Comparison of ENCODE assay signal across 19 mouse cellular contexts in the genomic region with DNA sequence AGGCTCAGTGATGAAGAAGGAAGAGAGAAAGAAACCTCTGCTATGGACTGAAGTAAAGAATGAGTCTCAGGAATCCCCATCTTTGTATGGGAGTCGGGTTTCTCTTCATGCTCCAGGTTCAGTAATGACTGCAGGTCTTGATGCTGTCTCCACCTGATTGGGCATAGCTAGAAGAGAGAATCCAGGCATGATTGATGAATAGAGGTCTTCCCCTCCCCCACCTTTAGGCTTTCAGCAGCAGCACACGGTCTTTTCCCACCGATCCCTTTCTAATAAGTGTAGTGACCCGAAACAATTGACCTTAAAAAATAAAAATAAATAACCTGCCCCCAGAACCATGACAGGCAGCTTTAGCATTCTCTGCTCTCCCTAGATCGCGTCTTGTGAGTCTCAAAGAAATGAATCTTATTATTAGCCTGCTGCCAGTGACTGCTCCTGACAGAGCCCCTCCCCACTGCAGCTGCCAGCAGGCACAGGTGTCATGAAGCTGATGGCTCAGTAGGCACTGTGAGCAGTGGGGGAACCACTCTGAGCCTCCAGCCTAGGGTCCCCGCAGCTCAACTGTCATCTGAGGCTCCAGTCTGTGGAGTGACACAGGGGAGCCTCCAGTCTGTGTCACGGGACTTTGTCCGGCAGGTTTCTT. TPM values are rescaled to one million over a fixed set of nuclear protein-coding genes. Genes with fewer than 3 reads are reported as not detected.
A peak's percentile ranks its signal among the peaks of the same experiment; 100 is the strongest.
DNase-seq lines count a peak whose midpoint lies in the region; ATAC-seq and TF ChIP-seq lines count a peak whose summit lies in the region.
"Had no signal": no experiment of that assay in that cellular context is flagged by ENCODE, and none has a peak within 500 bp of the region (broad histone marks: within the 10 kb centered on the region; RNA-seq: fewer than 3 reads in every experiment).

No protein-coding gene starts in this region.

- ATAC-seq in forebrain, embryonic 11.5 days (replicated peaks; ENCODE audit: low FRiP score) = peak; percentile 63
- no peak for ATAC-seq in forebrain, postnatal 0 days
- peak; percentile 56 for ATAC-seq in midbrain, embryonic 12.5 days (ENCODE audit: low FRiP score, low read depth)
- ATAC-seq: inflammation-experienced regulatory T-cells, adult 6 months had no signal

- DNase-seq in forebrain, embryonic 11.5 days (ENCODE audit: low spot score) = no peak
- DNase-seq in forebrain, embryonic 10.5 days (ENCODE audit: extremely low spot score, low spot score) = no peak
- DNase-seq in forebrain, postnatal 0 days = peak; percentile 26
- peak; percentile 47 for DNase-seq in retina, embryonic 14.5 days (ENCODE audit: low spot score)
- DNase-seq in right cerebral cortex, postnatal 10 days (ENCODE audit: low spot score in 2 of 2) = no peak
- DNase-seq in kidney, adult 9 months = no peak
- DNase-seq in urinary bladder, adult 18-20 months (ENCODE audit: low spot score in 2 of 2) = no peak
- DNase-seq: adrenal gland, adult 2 months; gastrocnemius, postnatal 25 days; lung, adult 18-20 months; right cerebral cortex, postnatal 4 days had no signal

- peaks cover 2% of the 10 kb centered on the region; the same call in 1 of the 2 replicates for H3K4me1 ChIP-seq in forebrain, embryonic 11.5 days (replicated peaks; ENCODE audit: control insufficient read depth, insufficient read depth, low read length)
- H3K4me1 ChIP-seq in forebrain, embryonic 10.5 days = peaks cover 19% of the 10 kb centered on the region
- peaks cover 15% of the 10 kb centered on the region for H3K4me1 ChIP-seq in forebrain, postnatal 0 days (ENCODE audit: insufficient read depth)
- H3K4me1 ChIP-seq in midbrain, embryonic 12.5 days = peaks cover 7% of the 10 kb centered on the region
- H3K4me1 ChIP-seq: heart, embryonic 13.5 days; limb, embryonic 12.5 days had no signal

- WGBS in forebrain, embryonic 11.5 days = 31% methylated on average over 9 of the region's 9 CpGs
- 38% methylated on average over 9 of the region's 9 CpGs for WGBS in forebrain, embryonic 10.5 days
- WGBS in forebrain, postnatal 0 days = 28% methylated on average over 9 of the region's 9 CpGs
- 36% methylated on average over 9 of the region's 9 CpGs for WGBS in midbrain, embryonic 12.5 days

- H3K36me3 ChIP-seq in forebrain, embryonic 11.5 days (ENCODE audit: control insufficient read depth, insufficient read depth, low read length) = no peaks in the 10 kb centered on the region
- no peaks in the 10 kb centered on the region for H3K36me3 ChIP-seq in forebrain, embryonic 10.5 days (replicated peaks)
- H3K36me3 ChIP-seq in forebrain, postnatal 0 days (ENCODE audit: insufficient read depth) = no peaks in the 10 kb centered on the region
- no peaks in the 10 kb centered on the region for H3K36me3 ChIP-seq in midbrain, embryonic 12.5 days
- H3K36me3 ChIP-seq: heart, embryonic 13.5 days; limb, embryonic 12.5 days had no signal

- TF ChIP-seq CTCF in forebrain, postnatal 0 days (IDR thresholded peaks at IDR 0.05; ENCODE audit: low read depth) = no peak

- H3K9ac ChIP-seq in forebrain, embryonic 11.5 days (ENCODE audit: low read length) = no peak overlapping the region
- H3K9ac ChIP-seq in forebrain, postnatal 0 days = no peak overlapping the region
- H3K9ac ChIP-seq in midbrain, embryonic 12.5 days (replicated peaks) = no peak overlapping the region
- H3K9ac ChIP-seq: heart, embryonic 13.5 days; limb, embryonic 12.5 days had no signal

- peak overlapping the region; percentile 6; the same call in 1 of the 2 replicates for H3K4me2 ChIP-seq in forebrain, embryonic 11.5 days (ENCODE audit: low read depth, low read length, severe bottlenecking)
- H3K4me2 ChIP-seq in forebrain, postnatal 0 days (ENCODE audit: low read depth) = no peak overlapping the region
- peak overlapping the region; percentile 32; the same call in 1 of the 2 replicates for H3K4me2 ChIP-seq in midbrain, embryonic 12.5 days (replicated peaks)
- H3K4me2 ChIP-seq: heart, embryonic 13.5 days; limb, embryonic 12.5 days had no signal

- no peak overlapping the region for H3K27ac ChIP-seq in forebrain, embryonic 11.5 days (ENCODE audit: low read depth, low read length)
- no peak overlapping the region for H3K27ac ChIP-seq in forebrain, embryonic 10.5 days
- no peak overlapping the region for H3K27ac ChIP-seq in forebrain, postnatal 0 days (ENCODE audit: low read depth, low read length)
- H3K27ac ChIP-seq in midbrain, embryonic 12.5 days (replicated peaks) = no peak overlapping the region
- H3K27ac ChIP-seq: heart, embryonic 13.5 days; kidney, postnatal 0 days; limb, embryonic 12.5 days; stomach, postnatal 0 days had no signal

- H3K4me3 ChIP-seq in forebrain, embryonic 11.5 days (ENCODE audit: low read depth, low read length) = no peak overlapping the region
- no peak overlapping the region; the same call in 1 of the 2 replicates for H3K4me3 ChIP-seq in forebrain, embryonic 10.5 days
- H3K4me3 ChIP-seq in forebrain, postnatal 0 days (ENCODE audit: low read depth, low read length) = no peak overlapping the region
- H3K4me3 ChIP-seq in midbrain, embryonic 12.5 days = no peak overlapping the region
- H3K4me3 ChIP-seq: heart, embryonic 13.5 days; limb, embryonic 12.5 days had no signal

- no peaks in the 10 kb centered on the region for H3K9me3 ChIP-seq in forebrain, embryonic 11.5 days (ENCODE audit: control insufficient read depth, low read length)
- H3K9me3 ChIP-seq in forebrain, embryonic 10.5 days = no peaks in the 10 kb centered on the region
- H3K9me3 ChIP-seq in forebrain, postnatal 0 days (ENCODE audit: low read length) = no peaks in the 10 kb centered on the region
- no peaks in the 10 kb centered on the region for H3K9me3 ChIP-seq in midbrain, embryonic 12.5 days
- H3K9me3 ChIP-seq: heart, embryonic 13.5 days; limb, embryonic 12.5 days had no signal

- H3K27me3 ChIP-seq in forebrain, embryonic 11.5 days (ENCODE audit: control insufficient read depth, insufficient read depth, low read length) = no peaks in the 10 kb centered on the region
- H3K27me3 ChIP-seq in forebrain, embryonic 10.5 days (ENCODE audit: poor library complexity, severe bottlenecking) = no peaks in the 10 kb centered on the region
- no peaks in the 10 kb centered on the region for H3K27me3 ChIP-seq in forebrain, postnatal 0 days (ENCODE audit: insufficient read depth, low read length)
- no peaks in the 10 kb centered on the region for H3K27me3 ChIP-seq in midbrain, embryonic 12.5 days
- H3K27me3 ChIP-seq: heart, embryonic 13.5 days had no signal

RNA-seq across cellular contexts. Expression of a gene that starts 53.3 kb away (rescaled TPM):
- not detected in 2 replicates for polyA plus RNA-seq in forebrain, embryonic 11.5 days (2014; fragmentation: Nextera tagmentation; extraction: Ambion mirVana)
- polyA plus RNA-seq in forebrain, embryonic 10.5 days (2016; fragmentation: Nextera tagmentation; extraction: Ambion mirVana) = not detected in 2 replicates
- not detected in 2 replicates for total RNA-seq in forebrain, postnatal 0 days (2014; rRNA removed)
- polyA plus RNA-seq in forebrain, postnatal 0 days (2015; fragmentation: Nextera tagmentation; extraction: Ambion mirVana) = not detected in 2 replicates
- polyA plus RNA-seq in midbrain, embryonic 12.5 days (2016; fragmentation: Nextera tagmentation; extraction: Ambion mirVana) = not detected in 2 replicates
- total RNA-seq: adrenal gland, adult 2 months; gastrocnemius, postnatal 25 days; layer of hippocampus, postnatal 25 days had no signal
- polyA plus RNA-seq: adrenal gland, adult 2 months; heart, embryonic 13.5 days; inflammation-experienced regulatory T-cells, adult 6 months; kidney, postnatal 0 days; limb, embryonic 12.5 days; stomach, postnatal 0 days; urinary bladder, adult 2 months had no signal

Comparison
In these comparisons a context has a peak if more than half of its experiments do, and no peak if none do; other contexts are left out.
1. DNase-seq: peak in forebrain, postnatal 0 days (single experiment) and retina, embryonic 14.5 days (single experiment); none in forebrain, embryonic 11.5 days (single experiment), forebrain, embryonic 10.5 days (single experiment), right cerebral cortex, postnatal 10 days (0 of 2), kidney, adult 9 months (single experiment) and urinary bladder, adult 18-20 months (0 of 2).